Mouse (Mus musculus): ENCODE data around the gene Skap1. TPM values are rescaled to one million over a fixed set of nuclear protein-coding genes. Genes with fewer than 3 reads are reported as not detected.

Gene Skap1
- polyA plus RNA-seq, 2 experiments from 2014 or later, result 652 to 757 TPM

- peak; percentile 97 for ATAC-seq
Measured at GRCm38 (mm10) chr11:96788871-96789795, 324.7 kb downstream of the Skap1 start, which contains the start of gene Cbx1. Cbx1 (plus strand) TSS chr11:96789127.

DNA sequence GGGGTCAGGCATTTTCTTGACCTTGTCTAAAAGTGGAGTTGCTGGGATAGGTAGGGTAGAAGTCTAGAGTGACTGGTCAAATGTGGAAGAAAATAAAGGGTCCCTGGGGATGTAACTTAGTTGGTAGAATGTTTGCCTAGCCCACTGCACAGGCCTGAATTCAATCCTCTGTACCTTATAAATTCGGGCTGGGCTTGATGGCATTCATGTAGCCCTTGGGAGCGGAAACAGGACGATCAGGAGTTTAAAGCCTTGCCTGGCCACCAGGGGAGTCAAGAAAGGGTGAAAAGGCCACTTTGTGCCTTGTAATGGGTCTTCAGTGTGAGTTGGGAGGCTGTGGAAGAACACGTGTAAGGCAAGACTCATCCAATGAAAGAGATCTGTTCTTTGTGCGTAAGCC lies 325.6 kb downstream of the Skap1 start:
- no peak for ATAC-seq

- no peak for ATAC-seq
Measured at GRCm38 (mm10) chr11:96790681-96791080, 326.3 kb downstream of the Skap1 start.

DNA sequence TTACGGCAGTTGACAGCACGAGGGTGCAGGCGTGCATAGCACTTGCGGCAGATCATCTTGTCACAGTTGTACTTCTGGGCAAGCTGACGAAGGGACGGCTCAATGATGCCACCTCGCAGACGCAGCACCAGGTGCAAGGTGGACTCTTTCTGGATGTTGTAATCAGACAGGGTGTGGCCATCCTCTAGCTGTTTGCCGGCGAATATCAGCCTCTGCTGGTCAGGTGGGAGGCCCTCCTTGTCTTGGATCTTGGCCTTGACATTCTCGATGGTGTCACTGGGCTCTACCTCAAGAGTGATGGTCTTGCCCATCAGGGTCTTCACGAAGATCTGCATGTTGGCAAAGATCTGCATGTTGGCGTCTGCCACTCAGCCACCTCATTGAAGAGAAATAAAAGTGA lies 331.1 kb downstream of the Skap1 start:
- no peak for ATAC-seq

- ATAC-seq, result no peak
Measured at GRCm38 (mm10) chr11:96796081-96796480, 331.7 kb downstream of the Skap1 start.

- no peak for ATAC-seq
Measured at GRCm38 (mm10) chr11:96796586-96796985, 332.2 kb downstream of the Skap1 start.

GRCm38 (mm10) chr11:96799511-96799910 lies 335.1 kb downstream of the Skap1 start:
- ATAC-seq, result no peak

GRCm38 (mm10) chr11:96805606-96806005 lies 341.2 kb downstream of the Skap1 start:
- ATAC-seq, result no peak

DNA sequence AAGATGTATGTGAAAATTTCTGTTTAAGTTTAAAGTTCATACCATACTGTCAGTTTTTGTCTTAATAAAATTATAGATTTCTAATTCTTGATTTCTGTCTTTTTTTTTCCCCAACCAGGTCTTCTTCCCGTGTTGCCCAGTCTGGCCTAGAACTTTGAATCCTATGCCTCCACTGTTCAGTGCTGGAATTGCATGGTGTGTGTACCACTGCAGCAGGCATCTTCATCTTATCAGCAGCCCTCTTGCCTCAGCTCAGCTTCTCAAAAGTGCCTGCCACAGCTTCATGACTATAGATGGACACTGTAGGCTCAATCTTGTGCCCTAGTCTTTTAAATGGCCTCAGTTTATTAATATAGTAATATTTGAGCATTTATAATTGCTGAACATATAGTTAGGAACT lies 343.7 kb downstream of the Skap1 start:
- ATAC-seq, result no peak

Other genes with a start within 250 kb of the Skap1 start
- under 1 TPM in 1 of 2 experiments, not detected in 1; 0.23 TPM for gene Hoxb9, start 193.1 kb upstream of the Skap1 start, polyA plus RNA-seq (2017; shearing (Covaris generic))
- gene Hoxb8, start 182.7 kb upstream of the Skap1 start, polyA plus RNA-seq (2017; shearing (Covaris generic)), result not detected
- gene Hoxb7, start 178.0 kb upstream of the Skap1 start, polyA plus RNA-seq (2017; shearing (Covaris generic)), result not detected
- gene Hoxb6, start 172.1 kb upstream of the Skap1 start, polyA plus RNA-seq (2017; shearing (Covaris generic)), result not detected
- gene Hoxb5, start 161.3 kb upstream of the Skap1 start, polyA plus RNA-seq (2017; shearing (Covaris generic)), result not detected
- 1 to 10 TPM; 1.9 to 2.5 TPM for gene Hoxb4, start 146.3 kb upstream of the Skap1 start, polyA plus RNA-seq (2017; shearing (Covaris generic))
- under 1 TPM; 0.22 to 0.56 TPM for gene Hoxb3, start 141.3 kb upstream of the Skap1 start, polyA plus RNA-seq (2017; shearing (Covaris generic))
- gene Hoxb2, start 114.1 kb upstream of the Skap1 start, polyA plus RNA-seq (2017; shearing (Covaris generic)), result under 1 TPM in 1 of 2 experiments, not detected in 1; 0.09 TPM
- not detected for gene Hoxb1, start 98.8 kb upstream of the Skap1 start, polyA plus RNA-seq (2017; shearing (Covaris generic))

Measured in CD4-positive, CD25-positive, alpha-beta regulatory T cell, adult 4 months (primary cell).